In genomic region chr1:194995196-194995595, GRCm38 (mm10) we compare ENCODE assay signal across 9 mouse cellular contexts. TPM values are rescaled to one million over a fixed set of nuclear protein-coding genes. Genes with fewer than 3 reads are reported as not detected.
DNase-seq lines count a peak whose midpoint lies in the region; ATAC-seq and TF ChIP-seq lines count a peak whose summit lies in the region.
"Had no signal": no experiment of that assay in that cellular context is flagged by ENCODE, and none has a peak within 500 bp of the region (broad histone marks: within the 10 kb centered on the region; RNA-seq: fewer than 3 reads in every experiment).

No protein-coding gene starts in this region.

- H3K36me3 ChIP-seq in testis, adult 2 months (ENCODE audit: control insufficient read depth, insufficient read depth, low read length) = no peaks in the 10 kb centered on the region
- H3K36me3 ChIP-seq in lung, postnatal 0 days (ENCODE audit: insufficient read depth, low read length) = no peaks in the 10 kb centered on the region
- no peaks in the 10 kb centered on the region for H3K36me3 ChIP-seq in limb, embryonic 10.5 days
- H3K36me3 ChIP-seq: midbrain, embryonic 12.5 days had no signal

- no peak overlapping the region for H3K4me2 ChIP-seq in lung, postnatal 0 days (replicated peaks; ENCODE audit: low read depth, low read length)
- H3K4me2 ChIP-seq: midbrain, embryonic 12.5 days had no signal

- H3K4me1 ChIP-seq in testis, adult 2 months (ENCODE audit: control insufficient read depth, insufficient read depth, low read length) = peaks cover 3% of the 10 kb centered on the region
- no peaks in the 10 kb centered on the region for H3K4me1 ChIP-seq in lung, postnatal 0 days (ENCODE audit: insufficient read depth, low read depth, low read length)
- no peaks in the 10 kb centered on the region for H3K4me1 ChIP-seq in limb, embryonic 10.5 days
- peaks cover 8% of the 10 kb centered on the region; the same call in 1 of the 2 replicates for H3K4me1 ChIP-seq in cerebellum, adult 2 months (ENCODE audit: control insufficient read depth, insufficient read depth, low read length)
- H3K4me1 ChIP-seq: midbrain, embryonic 12.5 days had no signal

- TF ChIP-seq EP300 in lung, postnatal 0 days (IDR thresholded peaks at IDR 0.05) = peak; percentile 95

- no peak for DNase-seq in testis, postnatal 14 days (ENCODE audit: low spot score)
- peak; percentile 85 for DNase-seq in lung, postnatal 0 days (ENCODE audit: low spot score)
- no peak for DNase-seq in retina, embryonic 14.5 days (ENCODE audit: low spot score)
- no peak for DNase-seq in limb, embryonic 10.5 days (ENCODE audit: low spot score)
- DNase-seq in cerebellum, adult 2 months = no peak

- no peaks in the 10 kb centered on the region for H3K27me3 ChIP-seq in testis, adult 2 months (ENCODE audit: control insufficient read depth, insufficient read depth, low read length)
- no peaks in the 10 kb centered on the region for H3K27me3 ChIP-seq in lung, postnatal 0 days (replicated peaks; ENCODE audit: insufficient read depth, low read length)
- no peaks in the 10 kb centered on the region for H3K27me3 ChIP-seq in limb, embryonic 10.5 days (ENCODE audit: low read depth, poor library complexity, severe bottlenecking)
- no peaks in the 10 kb centered on the region for H3K27me3 ChIP-seq in cerebellum, adult 2 months (ENCODE audit: control insufficient read depth, insufficient read depth, low read length)
- H3K27me3 ChIP-seq: midbrain, embryonic 12.5 days had no signal

- no peaks in the 10 kb centered on the region for H3K9me3 ChIP-seq in lung, postnatal 0 days (ENCODE audit: low read length)
- H3K9me3 ChIP-seq in limb, embryonic 10.5 days (replicated peaks) = no peaks in the 10 kb centered on the region
- H3K9me3 ChIP-seq: midbrain, embryonic 12.5 days had no signal

- peak; percentile 93 to 94 for ATAC-seq in hematopoietic stem cell, adult 5-6 weeks (replicated peaks in 1 of 2; ENCODE audit: insufficient read depth in 1 of 2, low FRiP score in 2 of 2, low TSS enrichment in 1 of 2, low read depth in 1 of 2, poor library complexity in 2 of 2, severe bottlenecking in 2 of 2)
- peak; percentile 97 for ATAC-seq in lung, postnatal 0 days

- no peak for TF ChIP-seq POLR2A in testis, adult 2 months (IDR thresholded peaks at IDR 0.05; ENCODE audit: control insufficient read depth, low read depth, low read length)
- TF ChIP-seq POLR2A in cerebellum, adult 2 months (IDR thresholded peaks at IDR 0.05; ENCODE audit: borderline replicate concordance, insufficient read depth, low read length) = no peak

- WGBS in lung, postnatal 0 days = 48% methylated on average over 2 of the region's 2 CpGs
- 84% methylated on average over 2 of the region's 2 CpGs for WGBS in limb, embryonic 10.5 days
- 93% methylated on average over 2 of the region's 2 CpGs for WGBS in cerebellum, adult 2 months

- TF ChIP-seq CTCF in testis, adult 2 months (IDR thresholded peaks at IDR 0.05; ENCODE audit: control insufficient read depth, insufficient read depth, insufficient replicate concordance, low read depth, low read length) = no peak
- no peak for TF ChIP-seq CTCF in lung, postnatal 0 days (IDR thresholded peaks at IDR 0.05)
- TF ChIP-seq CTCF in cerebellum, adult 2 months (IDR thresholded peaks at IDR 0.05; ENCODE audit: borderline replicate concordance, insufficient read depth, low read depth, low read length) = no peak

- peak overlapping the region; percentile 10 for H3K4me3 ChIP-seq in testis, adult 2 months (ENCODE audit: control insufficient read depth, low read depth, low read length)
- H3K4me3 ChIP-seq in lung, postnatal 0 days (ENCODE audit: low read depth, low read length) = no peak overlapping the region
- H3K4me3 ChIP-seq in limb, embryonic 10.5 days = no peak overlapping the region
- no peak overlapping the region for H3K4me3 ChIP-seq in cerebellum, adult 2 months (replicated peaks; ENCODE audit: insufficient read depth, low read depth, low read length)
- H3K4me3 ChIP-seq: erythroblast, embryonic 14.5 days; midbrain, embryonic 12.5 days had no signal

- peak overlapping the region; percentile 24 for H3K27ac ChIP-seq in testis, adult 2 months (ENCODE audit: control insufficient read depth, insufficient read depth, low read depth, low read length)
- peak overlapping the region; percentile 57; the same call in 1 of the 2 replicates for H3K27ac ChIP-seq in lung, postnatal 0 days (ENCODE audit: low read length)
- H3K27ac ChIP-seq in limb, embryonic 10.5 days = no peak overlapping the region
- no peak overlapping the region for H3K27ac ChIP-seq in cerebellum, adult 2 months (ENCODE audit: insufficient read depth, low read length)
- H3K27ac ChIP-seq: midbrain, embryonic 12.5 days had no signal

- H3K9ac ChIP-seq in lung, postnatal 0 days (replicated peaks; ENCODE audit: low read depth) = no peak overlapping the region
- H3K9ac ChIP-seq: midbrain, embryonic 12.5 days had no signal

RNA-seq across cellular contexts. Expression of gene Cd34, which starts 56.6 kb away (rescaled TPM):
- polyA plus RNA-seq in testis, adult 2 months (2012; rRNA removed) = 7.7 and 7.9 TPM in 2 replicates
- 809 and 896 TPM in 2 replicates for total RNA-seq in hematopoietic stem cell, adult 5-6 weeks (2017)
- 189 and 199 TPM in 2 replicates for polyA plus RNA-seq in lung, postnatal 0 days (2015; fragmentation: Nextera tagmentation; extraction: Ambion mirVana)
- 51.7 and 52.3 TPM in 2 replicates for polyA plus RNA-seq in limb, embryonic 10.5 days (2016; fragmentation: Nextera tagmentation; extraction: Ambion mirVana)
- polyA plus RNA-seq in cerebellum, adult 2 months (2012; rRNA removed) = 15.0 and 16.0 TPM in 2 replicates

Comparison
In these comparisons a context has a peak if more than half of its experiments do, and no peak if none do; other contexts are left out.
1. H3K27ac ChIP-seq: peak in testis, adult 2 months (single experiment) and lung, postnatal 0 days (single experiment); none in limb, embryonic 10.5 days (single experiment) and cerebellum, adult 2 months (single experiment).